Mouse (Mus musculus) liver, embryonic 14.5 days (tissue): ENCODE measurements at regions not wholly inside any gene's neighbourhood (a gene's known extent, or its start where the extent isn't known, plus 50 kb on each side); places are given as distances from the start of the nearest gene placed in this dataset.
"Not testable (repeated sequence)": the region's sequence is repeated elsewhere in the genome, so short reads cannot be mapped to it uniquely, and the experiment has no call there.

ENCODE experiments used
- ATAC-seq: fragments of 200-750 bp; cut with Nextera tagmentation; 2 replicates; pipeline ENCODE4 v1.8.0; 2017; ENCODE audit warnings: moderate number of reproducible peaks, mild to moderate bottlenecking, moderate library complexity; ENCODE audit not compliant: insufficient read depth
- DNase-seq, 3 experiments: peaks; one replicate each; pipeline ENCODE4 v3.0.0-alpha.2; 2012 to 2013; ENCODE audit warnings: low read depth in 3 of 3, low spot score in 3 of 3
- H3K27ac ChIP-seq: fragments of 300-500 bp; sonication (generic); 2 replicates; pipeline ENCODE4 v1.5.1; 2014; ENCODE audit warnings: moderate library complexity, mild to moderate bottlenecking, control low read depth, inconsistent platforms
- H3K27me3 ChIP-seq: fragments of 300-500 bp; sonication (generic); 2 replicates; pipeline ENCODE4 v1.6.1; 2014; ENCODE audit warnings: mild to moderate bottlenecking, low read length, moderate library complexity; ENCODE audit not compliant: control insufficient read depth, insufficient read depth
- H3K36me3 ChIP-seq: fragments of 300-500 bp; sonication (generic); replicated peaks from 2 replicates; pipeline ENCODE4 v1.6.1; 2014; ENCODE audit warnings: low read depth; ENCODE audit not compliant: control insufficient read depth, insufficient read depth
- H3K4me1 ChIP-seq, 2 experiments: fragments of 200-500 bp in 1 of 2; fragments of 300-500 bp in 1 of 2; sonication (generic) in 1 of 2; replicated peaks; 2 replicates each; pipeline ENCODE4 v1.6.1; 2012 to 2014; ENCODE audit warnings: antibody characterized with exemption in 1 of 2, inconsistent platforms in 1 of 2, low read length in 1 of 2; ENCODE audit not compliant: control insufficient read depth in 2 of 2, insufficient read depth in 2 of 2
- H3K4me2 ChIP-seq: fragments of 300-500 bp; sonication (generic); 2 replicates; pipeline ENCODE4 v1.6.1; 2014; ENCODE audit warnings: low read depth, mild to moderate bottlenecking, control low read depth, moderate library complexity
- H3K4me3 ChIP-seq, 2 experiments: fragments of 200-500 bp in 1 of 2; fragments of 300-500 bp in 1 of 2; sonication (generic) in 1 of 2; 2 replicates each; pipeline ENCODE4 v1.5.1; 2012 to 2014; ENCODE audit warnings: low read depth in 2 of 2, low read length in 2 of 2, mild to moderate bottlenecking in 2 of 2, control low read depth in 1 of 2, inconsistent platforms in 1 of 2, moderate library complexity in 1 of 2; ENCODE audit not compliant: insufficient read depth in 1 of 2
- H3K9ac ChIP-seq: fragments of 300-500 bp; sonication (generic); replicated peaks from 2 replicates; pipeline ENCODE4 v1.6.1; 2014; ENCODE audit warnings: mild to moderate bottlenecking, control low read depth, moderate library complexity
- H3K9me3 ChIP-seq: fragments of 300-500 bp; sonication (generic); 2 replicates; pipeline ENCODE4 v1.6.1; 2016; ENCODE audit warnings: low read length, mixed read lengths; ENCODE audit not compliant: control insufficient read depth
- CTCF ChIP-seq: IDR thresholded peaks from 2 replicates; pipeline ENCODE4 v1.5.1; 2016; ENCODE audit warnings: antibody characterized with exemption, low read depth, control low read depth
- EP300 ChIP-seq: IDR thresholded peaks from 2 replicates; pipeline ENCODE4 v1.6.1; 2016; ENCODE audit warnings: antibody characterized with exemption, low read depth
- WGBS: fragments of 180-500 bp; shearing (Covaris S2); extraction: QIAGEN DNeasy Blood & Tissue Kit; methylation state at CpG from one replicate; pipeline ENCODE4 v1.1.7; 2014; ENCODE audit not compliant: insufficient replicate concordance; 5-methylcytosine and 5-hydroxymethylcytosine counted together

DNA sequence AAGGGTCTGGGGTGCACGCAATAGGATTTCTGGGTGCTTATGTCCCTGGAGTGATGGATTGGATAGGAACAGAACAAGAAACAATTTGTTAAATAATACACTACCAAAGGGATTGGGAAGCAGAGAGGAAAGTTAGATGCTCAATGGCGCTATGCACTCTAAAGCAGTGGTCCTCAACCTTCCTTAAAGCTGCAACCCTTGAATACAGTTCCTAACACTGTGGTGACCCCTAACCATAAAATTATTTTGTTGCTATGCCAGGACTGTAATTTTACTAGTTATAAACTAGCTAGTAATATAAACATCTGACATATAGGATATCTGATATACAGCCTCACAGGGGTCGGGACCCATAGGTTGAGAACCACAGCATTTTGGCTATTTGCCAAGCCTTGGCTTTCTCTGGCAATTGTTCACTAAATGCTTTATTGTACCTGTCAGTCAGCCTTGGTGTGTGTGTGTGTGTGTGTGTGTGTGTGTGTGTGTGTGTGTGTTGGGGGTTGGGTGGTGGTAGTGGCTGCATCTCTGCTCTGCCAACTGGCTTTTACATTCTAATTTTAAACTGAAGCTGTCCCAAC lies 193.8 kb upstream of the Ccdc54 start:
- Histone ChIP-seq H3K27me3 (no peaks in the 10 kb centered on the region), H3K4me1 (no peaks in the 10 kb centered on the region), H3K36me3 (no peaks in the 10 kb centered on the region), H3K4me2 (no peak overlapping the region), H3K4me3 (no peak overlapping the region), H3K9me3 (no peaks in the 10 kb centered on the region), H3K9ac (no peak overlapping the region), H3K27ac (no peak overlapping the region)
- no peak for TF ChIP-seq EP300
- TF ChIP-seq CTCF = no peak
- WGBS = 63% methylated on average over 3 of the region's 3 CpGs
- no peak for DNase-seq
- ATAC-seq = no peak

DNA sequence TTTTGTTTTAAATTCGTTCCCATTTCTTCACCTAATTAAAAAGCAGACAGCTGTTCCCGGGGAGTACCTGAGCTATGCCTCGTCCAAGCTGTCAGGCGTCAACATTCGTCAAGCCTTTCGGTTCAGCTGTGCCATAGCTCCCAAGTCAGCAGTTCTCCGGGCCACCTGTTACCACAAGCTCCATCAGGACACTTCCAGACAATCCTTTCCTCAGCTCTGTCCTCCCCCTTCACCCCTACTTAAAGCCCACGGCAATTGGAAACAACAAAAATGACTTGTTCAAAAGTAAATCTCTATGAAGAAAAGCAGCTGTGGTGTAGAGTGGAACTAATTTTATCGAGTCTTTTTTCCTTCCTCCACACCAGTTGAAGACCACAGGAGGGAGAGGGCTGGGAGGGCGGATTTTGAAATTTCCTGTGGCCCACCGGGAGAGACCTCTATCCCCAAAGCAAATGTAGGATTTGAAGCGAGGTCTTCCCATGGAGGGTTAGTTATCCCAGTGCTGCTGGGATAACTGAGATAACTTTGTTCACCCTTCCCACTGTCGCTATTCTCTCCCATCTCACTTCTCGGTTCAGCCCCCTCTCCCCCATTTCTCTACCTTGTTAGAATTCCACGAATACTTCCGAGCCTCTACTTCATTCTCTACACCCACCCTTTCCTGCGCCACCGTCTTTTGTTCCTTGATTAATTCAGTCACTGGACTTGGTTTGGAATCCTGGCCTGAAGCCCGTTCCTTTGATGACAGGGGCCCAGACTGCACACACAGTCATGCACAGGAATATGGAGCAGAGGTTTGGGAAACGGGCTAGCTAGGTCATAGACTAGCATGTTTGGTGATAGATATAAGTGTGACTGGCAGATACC lies 193.1 kb upstream of the Ccdc54 start:
- DNase-seq (no peak), ATAC-seq (no peak)
- 58% methylated on average over 20 of the region's 20 CpGs for WGBS

DNA sequence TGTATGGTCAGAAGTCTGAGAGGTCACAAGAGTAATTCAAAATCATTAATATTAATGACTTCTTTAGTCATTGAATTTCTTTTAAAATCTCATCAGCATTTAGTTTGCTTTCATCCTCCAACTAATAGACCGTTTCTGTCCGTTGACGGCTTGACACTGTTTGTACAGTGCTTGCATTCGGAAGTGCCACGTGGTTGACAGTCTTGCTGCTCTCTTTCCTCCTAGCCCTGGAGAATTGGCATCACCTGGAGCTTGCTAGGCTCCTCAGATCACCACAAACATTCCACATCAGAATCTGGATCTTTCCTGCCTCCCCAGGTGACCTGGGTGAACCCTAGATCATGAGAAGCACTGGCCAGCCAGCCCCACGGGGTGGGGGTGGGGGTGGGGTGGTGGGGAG lies 192.3 kb upstream of the Ccdc54 start:
- Histone ChIP-seq H3K4me2 (no peak overlapping the region), H3K27ac (no peak overlapping the region), H3K27me3 (no peaks in the 10 kb centered on the region), H3K4me1 (no peaks in the 10 kb centered on the region), H3K9ac (no peak overlapping the region), H3K9me3 (no peaks in the 10 kb centered on the region), H3K4me3 (no peak overlapping the region), H3K36me3 (no peaks in the 10 kb centered on the region)
- no peak for ATAC-seq
- DNase-seq = no peak
- 43% methylated on average over 6 of the region's 6 CpGs for WGBS
- TF ChIP-seq EP300 (no peak), CTCF (no peak)

More for the DNA sequence above, 193.1 kb upstream of the Ccdc54 start:
- no peaks in the 10 kb centered on the region for H3K36me3 ChIP-seq
- H3K27me3 ChIP-seq = no peaks in the 10 kb centered on the region
- H3K4me1 ChIP-seq = no peaks in the 10 kb centered on the region
- H3K4me3 ChIP-seq = no peak overlapping the region
- no peak overlapping the region for H3K9ac ChIP-seq
- H3K4me2 ChIP-seq = no peak overlapping the region
- no peak overlapping the region for H3K27ac ChIP-seq
- no peaks in the 10 kb centered on the region for H3K9me3 ChIP-seq
- no peak for TF ChIP-seq CTCF
- TF ChIP-seq EP300 = no peak

DNA sequence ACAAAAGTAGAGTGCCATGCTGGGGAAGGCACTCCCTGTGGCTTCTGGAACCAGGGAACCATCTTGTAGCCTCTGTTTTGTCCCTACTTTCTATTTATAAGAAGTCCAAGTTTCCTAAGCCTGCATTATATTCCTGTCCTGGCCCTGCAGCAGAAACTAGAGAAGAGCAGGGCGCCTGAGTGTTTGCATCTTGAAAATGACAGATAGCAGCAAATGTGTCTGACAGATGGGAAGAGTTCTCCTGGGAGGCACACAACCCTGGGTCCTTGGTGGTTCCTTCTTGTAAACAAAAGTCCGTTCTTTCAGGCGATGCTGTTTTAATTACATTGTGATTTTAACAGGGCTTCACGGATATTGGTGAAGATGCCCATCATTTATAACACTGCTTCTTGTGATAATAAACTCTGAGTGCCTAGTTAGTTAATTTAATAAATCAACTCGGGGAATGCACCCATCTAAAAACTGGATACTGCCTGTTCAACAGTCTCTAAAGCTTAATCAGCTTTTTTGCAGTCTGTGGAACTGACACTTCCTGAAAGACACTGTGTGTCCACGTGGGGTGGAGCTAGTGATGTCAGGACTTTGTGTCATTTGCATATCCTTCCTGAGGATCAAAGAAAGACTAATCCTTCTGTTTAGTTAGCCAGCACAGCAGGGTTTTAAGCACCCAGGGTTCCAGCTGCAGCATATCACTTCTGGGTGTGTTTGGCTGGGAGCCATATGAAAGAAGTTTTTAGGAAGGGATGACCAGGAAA lies 188.3 kb upstream of the Ccdc54 start:
- no peaks in the 10 kb centered on the region for H3K4me1 ChIP-seq
- ATAC-seq (no peak), DNase-seq (no peak)
- no peak overlapping the region for H3K27ac ChIP-seq
- no peak overlapping the region for H3K4me3 ChIP-seq
- H3K27me3 ChIP-seq = no peaks in the 10 kb centered on the region
- H3K9me3 ChIP-seq = no peaks in the 10 kb centered on the region
- WGBS = 31% methylated on average over 6 of the region's 6 CpGs
- no peaks in the 10 kb centered on the region for H3K36me3 ChIP-seq
- TF ChIP-seq EP300 (no peak), CTCF (no peak)
- no peak overlapping the region for H3K9ac ChIP-seq
- no peak overlapping the region for H3K4me2 ChIP-seq

DNA sequence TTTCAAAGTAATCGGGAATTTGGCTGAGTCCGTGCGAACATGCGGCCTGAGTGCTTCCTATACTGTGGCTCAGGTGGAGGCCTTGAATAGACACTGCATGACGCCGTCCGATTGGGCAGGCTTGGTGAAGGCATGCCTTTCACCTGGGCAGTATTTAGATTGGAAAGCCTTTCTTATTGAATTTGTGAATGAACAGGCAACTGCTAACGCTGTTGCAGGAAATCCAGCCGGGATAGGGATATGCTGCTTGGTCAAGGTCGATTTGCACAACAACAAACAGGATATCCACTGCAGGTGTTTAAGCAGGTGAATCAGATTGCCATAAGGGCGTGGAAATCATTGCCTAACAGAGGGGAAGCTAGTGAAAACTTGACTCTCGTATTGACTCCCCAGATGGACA lies 183.7 kb upstream of the Ccdc54 start:
- not testable (repeated sequence) for H3K9me3 ChIP-seq, H3K9ac ChIP-seq, H3K27ac ChIP-seq, ATAC-seq, H3K4me1 ChIP-seq, H3K4me2 ChIP-seq, DNase-seq, H3K36me3 ChIP-seq, H3K4me3 ChIP-seq, H3K27me3 ChIP-seq
- 81% methylated on average over 12 of the region's 12 CpGs for WGBS
